Mouse (Mus musculus): ENCODE data around the gene Vmn1r8.
"Not testable (repeated sequence)": the region's sequence is repeated elsewhere in the genome, so short reads cannot be mapped to it uniquely, and the experiment has no call there.

The Vmn1r8 gene

GRCm38 (mm10) chr6:57031984-57032383 is at the start of gene Vmn1r8:
Gene Vmn1r8 (plus strand): TSS chr6:57032284.
- DNase-seq (ENCODE audit: low spot score) = no peak

GRCm38 (mm10) chr6:56996943-56997342 is 35.1 kb upstream of the Vmn1r8 start, which contains the start of gene Vmn1r6:
Gene Vmn1r6 (plus strand): TSS chr6:56997243.
- DNase-seq (ENCODE audit: low spot score) = no peak

GRCm38 (mm10) chr6:57025224-57025623 is 6.9 kb upstream of the Vmn1r8 start, which contains the start of gene Vmn1r7:
Gene Vmn1r7 (minus strand): TSS chr6:57025324.
- DNase-seq (ENCODE audit: low spot score) = not testable (repeated sequence)

- DNase-seq (ENCODE audit: low spot score) = no peak
Measured at GRCm38 (mm10) chr6:57034674-57035073, 2.6 kb downstream of the Vmn1r8 start.

- no peak for DNase-seq (ENCODE audit: low spot score)
Measured at GRCm38 (mm10) chr6:57063730-57064129, 31.6 kb downstream of the Vmn1r8 start.

- no peak for DNase-seq (ENCODE audit: low spot score)
Measured at GRCm38 (mm10) chr6:57066487-57066886, 34.4 kb downstream of the Vmn1r8 start, which contains the start of gene Vmn1r9. Gene Vmn1r9 (plus strand): TSS chr6:57066787.

All from left cerebral cortex, adult 11 months (tissue).